Mouse (Mus musculus) adrenal gland, postnatal 14 days (tissue): ENCODE data around the gene Vmn2r5. TPM values are rescaled to one million over a fixed set of nuclear protein-coding genes. Genes with fewer than 3 reads are reported as not detected.
"Not testable (repeated sequence)": the region's sequence is repeated elsewhere in the genome, so short reads cannot be mapped to it uniquely, and the experiment has no call there.

ENCODE experiments used
- DNase-seq: peaks from one replicate; pipeline ENCODE4 v3.0.0; 2021; ENCODE audit warnings: mixed read lengths
- long read RNA-seq, 2 experiments: library from polyadenylated mRNA; stranded (forward); transcript quantifications; one replicate each; pipeline ENCODE4 v2.0.0; 2021
- total RNA-seq: library from RNA; stranded (reverse); gene quantifications from 2 replicates; pipeline ENCODE4 v1.2.3, GENCODE M21; 2021

Gene Vmn2r5
- total RNA-seq = not detected in 2 replicates
- long read RNA-seq, experiment 1 = 0 reads
- long read RNA-seq, experiment 2 = 0 reads

GRCm38 (mm10) chr3:64509742-64510141 is at the start of gene Vmn2r5:
Gene Vmn2r5, minus strand, starts transcription at chr3:64509842.
- DNase-seq = not testable (repeated sequence)

GRCm38 (mm10) chr3:64523585-64523984 is 13.9 kb upstream of the Vmn2r5 start:
- not testable (repeated sequence) for DNase-seq

Other genes starting within 250 kb of the Vmn2r5 start
- gene Vmn2r3, start 220.1 kb downstream of the Vmn2r5 start, total RNA-seq = not detected in 2 replicates
- not detected in 2 replicates for gene Vmn2r4, start 94.5 kb downstream of the Vmn2r5 start, total RNA-seq
- not detected in 2 replicates for gene Vmn2r6, start 56.0 kb upstream of the Vmn2r5 start, total RNA-seq